Mouse (Mus musculus) embryonic facial prominence, embryonic 12.5 days (tissue): ENCODE measurements around the gene Pbx4. TPM values are rescaled to one million over a fixed set of nuclear protein-coding genes. Genes with fewer than 3 reads are reported as not detected.
A peak's percentile ranks its signal among the peaks of the same experiment; 100 is the strongest.

Source experiments
- ATAC-seq: fragments of 200-750 bp; cut with Nextera tagmentation; 2 replicates; pipeline ENCODE4 v1.8.0; 2017; ENCODE audit not compliant: insufficient number of reproducible peaks, insufficient read depth, low FRiP score, low TSS enrichment
- H3K27ac ChIP-seq: fragments of 300-500 bp; sonication (generic); 2 replicates; pipeline ENCODE4 v1.5.1; 2016; ENCODE audit warnings: mild to moderate bottlenecking
- H3K27me3 ChIP-seq: fragments of 300-500 bp; sonication (generic); 2 replicates; pipeline ENCODE4 v1.6.1; 2016; ENCODE audit warnings: mild to moderate bottlenecking, moderate library complexity
- H3K36me3 ChIP-seq: fragments of 300-500 bp; sonication (generic); 2 replicates; pipeline ENCODE4 v1.6.1; 2016; ENCODE audit warnings: mild to moderate bottlenecking
- H3K4me1 ChIP-seq: fragments of 300-500 bp; sonication (generic); 2 replicates; pipeline ENCODE4 v1.6.1; 2016
- H3K4me2 ChIP-seq: fragments of 300-500 bp; sonication (generic); replicated peaks from 2 replicates; pipeline ENCODE4 v1.6.1; 2016; ENCODE audit warnings: mild to moderate bottlenecking, moderate library complexity
- H3K4me3 ChIP-seq: fragments of 300-500 bp; sonication (generic); 2 replicates; pipeline ENCODE4 v1.5.1; 2016; ENCODE audit warnings: mild to moderate bottlenecking
- H3K9ac ChIP-seq: fragments of 300-500 bp; sonication (generic); 2 replicates; pipeline ENCODE4 v1.6.1; 2016; ENCODE audit warnings: mild to moderate bottlenecking, moderate library complexity
- H3K9me3 ChIP-seq: fragments of 300-500 bp; sonication (generic); 2 replicates; pipeline ENCODE4 v1.6.1; 2016; ENCODE audit warnings: mild to moderate bottlenecking, moderate library complexity
- WGBS: fragments of 180-500 bp; shearing (Covaris S2); methylation state at CpG from one replicate; pipeline ENCODE4 v1.1.7; 2016; 5-methylcytosine and 5-hydroxymethylcytosine counted together
- polyA plus RNA-seq: library from polyadenylated mRNA; unstranded; fragments of >200 nt; fragmentation: Nextera tagmentation; extraction: Ambion mirVana; gene quantifications from 2 replicates; pipeline ENCODE4 v1.2.1, GENCODE M21; 2016

The Pbx4 gene
- polyA plus RNA-seq, 1 experiment from 2014 or later, result 13.4 TPM

- Histone ChIP-seq H3K4me1 (peaks cover 30% of the 10 kb centered on the region), H3K27ac (no peak overlapping the region), H3K27me3 (peaks cover 80% of the 10 kb centered on the region), H3K9me3 (no peaks in the 10 kb centered on the region), H3K4me3 (peak overlapping the region; percentile 23), H3K4me2 (peak overlapping the region; percentile 32), H3K36me3 (peaks cover 12% of the 10 kb centered on the region), H3K9ac (peak overlapping the region; percentile 7)
- WGBS, result 3% methylated on average over 32 of the region's 32 CpGs
- no peak for ATAC-seq
These were observed 56.6 kb downstream of the Pbx4 start for GRCm38 (mm10) chr8:69888902-69889301.

- no peak for ATAC-seq
- H3K36me3 ChIP-seq, result peaks cover 24% of the 10 kb centered on the region
- no peaks in the 10 kb centered on the region for H3K9me3 ChIP-seq
- H3K4me1 ChIP-seq, result peaks cover 28% of the 10 kb centered on the region
- 38% methylated on average over 19 of the region's 19 CpGs for WGBS
- no peak overlapping the region for H3K4me2 ChIP-seq
- H3K4me3 ChIP-seq, result no peak overlapping the region
- H3K9ac ChIP-seq, result peak overlapping the region; percentile 21; the same call in 1 of the 2 replicates
- no peak overlapping the region for H3K27ac ChIP-seq
- H3K27me3 ChIP-seq, result peaks cover 60% of the 10 kb centered on the region
These were observed 58.5 kb downstream of the Pbx4 start for GRCm38 (mm10) chr8:69890813-69891241.

GRCm38 (mm10) chr8:69893863-69894262 is 61.6 kb downstream of the Pbx4 start:
- Histone ChIP-seq H3K27me3 (peaks cover 30% of the 10 kb centered on the region), H3K27ac (no peak overlapping the region), H3K4me2 (no peak overlapping the region), H3K36me3 (peaks cover 36% of the 10 kb centered on the region), H3K4me3 (no peak overlapping the region), H3K4me1 (peaks cover 7% of the 10 kb centered on the region), H3K9ac (no peak overlapping the region), H3K9me3 (no peaks in the 10 kb centered on the region)
- 32% methylated on average over 17 of the region's 17 CpGs for WGBS
- no peak for ATAC-seq

GRCm38 (mm10) chr8:69894836-69895332 is 62.6 kb downstream of the Pbx4 start:
- ATAC-seq, result no peak
- no peak overlapping the region for H3K4me3 ChIP-seq
- 62% methylated on average over 6 of the region's 6 CpGs for WGBS
- H3K36me3 ChIP-seq, result peaks cover 41% of the 10 kb centered on the region
- no peaks in the 10 kb centered on the region for H3K9me3 ChIP-seq
- no peaks in the 10 kb centered on the region; the same call in none of the 2 replicates for H3K4me1 ChIP-seq
- H3K4me2 ChIP-seq, result no peak overlapping the region
- no peak overlapping the region for H3K27ac ChIP-seq
- peaks cover 20% of the 10 kb centered on the region for H3K27me3 ChIP-seq
- H3K9ac ChIP-seq, result no peak overlapping the region

- H3K4me3 ChIP-seq, result no peak overlapping the region
- peaks cover 41% of the 10 kb centered on the region for H3K36me3 ChIP-seq
- no peak for ATAC-seq
- WGBS, result 76% methylated on average over 4 of the region's 4 CpGs
- no peak overlapping the region for H3K27ac ChIP-seq
- peaks cover 10% of the 10 kb centered on the region for H3K27me3 ChIP-seq
- H3K4me2 ChIP-seq, result no peak overlapping the region
- H3K9ac ChIP-seq, result no peak overlapping the region
- peaks cover 10% of the 10 kb centered on the region for H3K4me1 ChIP-seq
- H3K9me3 ChIP-seq, result no peaks in the 10 kb centered on the region
These were observed 63.6 kb downstream of the Pbx4 start for GRCm38 (mm10) chr8:69895772-69896451.

GRCm38 (mm10) chr8:69897857-69898256 is 65.6 kb downstream of the Pbx4 start:
- Histone ChIP-seq H3K9ac (no peak overlapping the region), H3K27me3 (no peaks in the 10 kb centered on the region), H3K4me3 (no peak overlapping the region), H3K4me1 (peaks cover 20% of the 10 kb centered on the region), H3K36me3 (peaks cover 40% of the 10 kb centered on the region), H3K9me3 (no peaks in the 10 kb centered on the region), H3K27ac (no peak overlapping the region), H3K4me2 (no peak overlapping the region)
- ATAC-seq, result no peak
- 87% methylated on average over 6 of the region's 6 CpGs for WGBS

GRCm38 (mm10) chr8:69899876-69900275 is 67.6 kb downstream of the Pbx4 start:
- 89% methylated on average over 2 of the region's 2 CpGs for WGBS
- Histone ChIP-seq H3K27me3 (no peaks in the 10 kb centered on the region), H3K36me3 (peaks cover 22% of the 10 kb centered on the region), H3K9me3 (no peaks in the 10 kb centered on the region), H3K4me1 (peaks cover 20% of the 10 kb centered on the region), H3K27ac (no peak overlapping the region), H3K4me2 (peak overlapping the region; percentile 95; the same call in 1 of the 2 replicates), H3K9ac (no peak overlapping the region), H3K4me3 (no peak overlapping the region)
- no peak for ATAC-seq

GRCm38 (mm10) chr8:69900895-69901451 is 68.7 kb downstream of the Pbx4 start:
- peak overlapping the region; percentile 67 for H3K9ac ChIP-seq
- no peaks in the 10 kb centered on the region for H3K27me3 ChIP-seq
- peaks cover 17% of the 10 kb centered on the region; the same call in 1 of the 2 replicates for H3K36me3 ChIP-seq
- no peak; the same call in 1 of the 2 replicates for ATAC-seq
- H3K4me2 ChIP-seq, result peak overlapping the region; percentile 95
- H3K4me1 ChIP-seq, result peaks cover 20% of the 10 kb centered on the region
- peak overlapping the region; percentile 70 for H3K4me3 ChIP-seq
- peak overlapping the region; percentile 87 for H3K27ac ChIP-seq
- 18% methylated on average over 12 of the region's 12 CpGs for WGBS
- H3K9me3 ChIP-seq, result no peaks in the 10 kb centered on the region

GRCm38 (mm10) chr8:69901484-69902162 is 69.3 kb downstream of the Pbx4 start:
- H3K27ac ChIP-seq, result peak overlapping the region; percentile 91
- peaks cover 20% of the 10 kb centered on the region for H3K4me1 ChIP-seq
- peak overlapping the region; percentile 95 for H3K4me2 ChIP-seq
- peak; percentile 53 for ATAC-seq
- H3K36me3 ChIP-seq, result peaks cover 19% of the 10 kb centered on the region; the same call in 1 of the 2 replicates
- no peaks in the 10 kb centered on the region for H3K27me3 ChIP-seq
- 4% methylated on average over 41 of the region's 41 CpGs for WGBS
- peak overlapping the region; percentile 70 for H3K4me3 ChIP-seq
- no peaks in the 10 kb centered on the region for H3K9me3 ChIP-seq
- peak overlapping the region; percentile 67 for H3K9ac ChIP-seq

GRCm38 (mm10) chr8:69902163-69903062 is 70.1 kb downstream of the Pbx4 start, which contains the start of the genes Tssk6, Ndufa13 and Yjefn3:
Gene Tssk6 (plus strand): TSS chr8:69902184.
Gene Ndufa13 (minus strand): TSS chr8:69902558.
Gene Yjefn3 (minus strand): TSS chr8:69902712.
- peak within 1 kb of the TSS; percentile 95 for H3K4me2 ChIP-seq
- 6% methylated on average over 89 of the region's 89 CpGs for WGBS
- H3K9ac ChIP-seq, result peak within 1 kb of the TSS; percentile 67
- H3K4me3 ChIP-seq, result peak within 1 kb of the TSS; percentile 70
- peaks cover 23% of the 10 kb centered on the region; the same call in 1 of the 2 replicates for H3K36me3 ChIP-seq
- ATAC-seq, result no peak; the same call in none of the 2 replicates
- H3K27me3 ChIP-seq, result no peaks in the 10 kb centered on the region
- H3K9me3 ChIP-seq, result no peaks in the 10 kb centered on the region
- peaks cover 20% of the 10 kb centered on the region for H3K4me1 ChIP-seq
- H3K27ac ChIP-seq, result peak within 1 kb of the TSS; percentile 91
